Mouse (Mus musculus) forebrain, postnatal 0 days (tissue): ENCODE results near the gene Ndrg4. TPM values are rescaled to one million over a fixed set of nuclear protein-coding genes. Genes with fewer than 3 reads are reported as not detected.
A peak's percentile ranks its signal among the peaks of the same experiment; 100 is the strongest.

ENCODE experiments used
- ATAC-seq: fragments of 200-750 bp; cut with Nextera tagmentation; 2 replicates; pipeline ENCODE4 v1.8.0; 2017; ENCODE audit warnings: mild to moderate bottlenecking, moderate library complexity
- DNase-seq: peaks from one replicate; pipeline ENCODE4 v3.0.0-alpha.2; 2015
- H3K27ac ChIP-seq: fragments of 300-500 bp; sonication (generic); 2 replicates; pipeline ENCODE4 v1.5.1; 2014; ENCODE audit warnings: low read depth, mild to moderate bottlenecking, antibody characterized with exemption, low read length, moderate library complexity, mixed read lengths
- H3K27me3 ChIP-seq: fragments of 300-500 bp; sonication (generic); 2 replicates; pipeline ENCODE4 v1.6.1; 2014; ENCODE audit warnings: mild to moderate bottlenecking, low read length, mixed read lengths; ENCODE audit not compliant: insufficient read depth
- H3K36me3 ChIP-seq: fragments of 300-500 bp; sonication (generic); 2 replicates; pipeline ENCODE4 v1.6.1; 2014; ENCODE audit warnings: mild to moderate bottlenecking, moderate library complexity; ENCODE audit not compliant: insufficient read depth
- H3K4me1 ChIP-seq: fragments of 300-500 bp; sonication (generic); 2 replicates; pipeline ENCODE4 v1.6.1; 2014; ENCODE audit warnings: antibody characterized with exemption; ENCODE audit not compliant: insufficient read depth
- H3K4me2 ChIP-seq: fragments of 300-500 bp; sonication (generic); 2 replicates; pipeline ENCODE4 v1.6.1; 2014; ENCODE audit warnings: low read depth, mild to moderate bottlenecking, moderate library complexity
- H3K4me3 ChIP-seq: fragments of 300-500 bp; sonication (generic); 2 replicates; pipeline ENCODE4 v1.5.1; 2014; ENCODE audit warnings: low read depth, low read length, mixed read lengths
- H3K9ac ChIP-seq: fragments of 300-500 bp; sonication (generic); 2 replicates; pipeline ENCODE4 v1.6.1; 2014; ENCODE audit warnings: mild to moderate bottlenecking
- H3K9me3 ChIP-seq: fragments of 300-500 bp; sonication (generic); 2 replicates; pipeline ENCODE4 v1.6.1; 2016; ENCODE audit warnings: low read length
- CTCF ChIP-seq: sonication (generic); IDR thresholded peaks from 2 replicates; pipeline ENCODE4 v1.5.1; 2016; ENCODE audit warnings: antibody characterized with exemption, control low read depth, low read depth
- WGBS: fragments of 180-500 bp; shearing (Covaris S2); extraction: QIAGEN DNeasy Blood & Tissue Kit; methylation state at CpG from one replicate; pipeline ENCODE4 v1.1.7; 2014; 5-methylcytosine and 5-hydroxymethylcytosine counted together
- polyA plus RNA-seq: library from polyadenylated mRNA; unstranded; fragments of >200 nt; fragmentation: Nextera tagmentation; extraction: Ambion mirVana; gene quantifications from 2 replicates; pipeline ENCODE4 v1.2.1, GENCODE M21; 2015
- total RNA-seq: library from RNA; depleted of rRNA; stranded (reverse); fragments of >200 nt; gene quantifications from 2 replicates; pipeline ENCODE4 v1.2.3, GENCODE M21; 2014

Gene Ndrg4
- total and polyA plus RNA-seq, 2 experiments from 2014 or later = 484 to 619 TPM

GRCm38 (mm10) chr8:95678024-95678611, 1.3 kb downstream of the Ndrg4 start:
- peak overlapping the region; percentile 85 for H3K27ac ChIP-seq
- peak; percentile 80 for DNase-seq
- TF ChIP-seq CTCF = 0 out of 2 replicates have a peak, but pooled peaks have one; percentile 1
- no peaks in the 10 kb centered on the region for H3K27me3 ChIP-seq
- H3K4me1 ChIP-seq = no peaks in the 10 kb centered on the region
- peak; percentile 90 for ATAC-seq
- H3K4me2 ChIP-seq = peak overlapping the region; percentile 74
- WGBS = under 1% methylated on average over 59 of the region's 70 CpGs
- H3K4me3 ChIP-seq = peak overlapping the region; percentile 70
- peak overlapping the region; percentile 92 for H3K9ac ChIP-seq
- no peaks in the 10 kb centered on the region for H3K9me3 ChIP-seq
- no peaks in the 10 kb centered on the region for H3K36me3 ChIP-seq

GRCm38 (mm10) chr8:95688073-95688672, 11.4 kb downstream of the Ndrg4 start:
- Histone ChIP-seq H3K9me3 (no peaks in the 10 kb centered on the region), H3K4me3 (no peak overlapping the region), H3K27me3 (no peaks in the 10 kb centered on the region), H3K9ac (no peak overlapping the region), H3K4me1 (no peaks in the 10 kb centered on the region), H3K27ac (no peak overlapping the region), H3K36me3 (no peaks in the 10 kb centered on the region), H3K4me2 (no peak overlapping the region)
- ATAC-seq (peak; percentile 68), DNase-seq (peak; percentile 57)
- TF ChIP-seq CTCF = no peak
- WGBS = 35% methylated on average over 10 of the region's 10 CpGs

DNA sequence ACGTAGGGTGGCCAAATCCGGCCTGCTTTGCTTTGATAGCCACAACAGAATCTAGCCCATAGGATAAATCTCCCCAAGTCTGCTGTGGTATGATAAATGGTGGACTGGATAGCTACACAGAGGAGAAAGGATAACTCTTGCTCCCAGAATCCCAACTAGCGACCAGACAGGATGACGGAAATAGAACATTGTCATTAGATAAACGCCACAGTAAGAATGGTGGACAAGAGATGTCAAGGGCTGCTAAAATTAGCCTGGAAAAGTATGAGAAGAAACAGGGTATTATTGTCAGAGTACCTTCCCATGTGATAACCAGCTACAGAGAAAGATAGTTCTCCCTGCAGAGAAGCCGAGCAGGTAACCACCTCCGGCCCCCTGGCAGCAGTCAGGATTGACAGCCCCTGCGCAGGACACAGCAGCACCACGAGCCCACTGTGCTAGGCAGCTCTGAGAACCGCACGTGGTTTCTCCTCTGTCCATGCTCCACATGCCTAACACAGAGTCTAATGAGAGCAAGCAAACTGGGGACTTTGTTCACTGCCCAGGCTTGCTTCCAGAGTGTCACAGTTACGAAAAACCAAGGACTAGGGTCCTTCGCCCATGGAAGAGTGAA, 14.3 kb downstream of the Ndrg4 start:
- peaks cover 4% of the 10 kb centered on the region; the same call in 1 of the 2 replicates for H3K4me1 ChIP-seq
- H3K4me3 ChIP-seq = no peak overlapping the region
- H3K27ac ChIP-seq = no peak overlapping the region
- no peak for TF ChIP-seq CTCF
- H3K9me3 ChIP-seq = no peaks in the 10 kb centered on the region
- WGBS = 83% methylated on average over 13 of the region's 13 CpGs
- DNase-seq = no peak
- ATAC-seq = no peak
- no peak overlapping the region for H3K4me2 ChIP-seq
- no peaks in the 10 kb centered on the region for H3K27me3 ChIP-seq
- no peaks in the 10 kb centered on the region for H3K36me3 ChIP-seq
- no peak overlapping the region for H3K9ac ChIP-seq

- Histone ChIP-seq H3K36me3 (no peaks in the 10 kb centered on the region), H3K27me3 (no peaks in the 10 kb centered on the region), H3K9me3 (no peaks in the 10 kb centered on the region), H3K4me2 (peak overlapping the region; percentile 15; the same call in 1 of the 2 replicates), H3K27ac (peak overlapping the region; percentile 29; the same call in 1 of the 2 replicates), H3K9ac (peak overlapping the region; percentile 14; the same call in 1 of the 2 replicates), H3K4me3 (no peak overlapping the region), H3K4me1 (peaks cover 6% of the 10 kb centered on the region)
- TF ChIP-seq CTCF = no peak
- ATAC-seq (no peak), DNase-seq (no peak)
- 14% methylated on average over 6 of the region's 6 CpGs for WGBS
Measured at GRCm38 (mm10) chr8:95694631-95695030, 17.9 kb downstream of the Ndrg4 start.

DNA sequence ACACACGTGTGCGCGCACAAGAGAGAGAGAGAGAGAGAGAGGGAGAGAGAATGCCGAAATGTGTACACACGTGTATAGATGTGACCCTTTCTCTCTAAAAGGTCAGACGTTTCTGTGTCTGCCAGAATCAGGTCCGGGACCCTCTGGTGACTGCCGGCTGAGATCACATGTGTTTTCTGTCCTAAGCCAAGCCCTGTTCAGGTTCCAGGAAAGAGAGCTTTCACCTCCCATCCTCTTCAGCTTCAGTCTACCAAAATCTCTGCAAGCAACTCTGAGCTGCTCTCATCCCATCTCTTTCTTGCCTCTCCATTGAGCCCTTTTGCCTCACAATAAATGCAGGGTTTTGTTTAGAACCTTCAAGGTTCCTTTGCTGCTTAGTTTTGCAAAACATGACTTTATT, 19.9 kb downstream of the Ndrg4 start:
- no peak for ATAC-seq
- Histone ChIP-seq H3K36me3 (no peaks in the 10 kb centered on the region), H3K9ac (no peak overlapping the region), H3K27ac (no peak overlapping the region), H3K27me3 (no peaks in the 10 kb centered on the region), H3K9me3 (no peaks in the 10 kb centered on the region), H3K4me2 (peak overlapping the region; percentile 25; the same call in 1 of the 2 replicates), H3K4me3 (no peak overlapping the region), H3K4me1 (peaks cover 20% of the 10 kb centered on the region)
- WGBS = 63% methylated on average over 8 of the region's 8 CpGs
- no peak for TF ChIP-seq CTCF
- no peak for DNase-seq

DNA sequence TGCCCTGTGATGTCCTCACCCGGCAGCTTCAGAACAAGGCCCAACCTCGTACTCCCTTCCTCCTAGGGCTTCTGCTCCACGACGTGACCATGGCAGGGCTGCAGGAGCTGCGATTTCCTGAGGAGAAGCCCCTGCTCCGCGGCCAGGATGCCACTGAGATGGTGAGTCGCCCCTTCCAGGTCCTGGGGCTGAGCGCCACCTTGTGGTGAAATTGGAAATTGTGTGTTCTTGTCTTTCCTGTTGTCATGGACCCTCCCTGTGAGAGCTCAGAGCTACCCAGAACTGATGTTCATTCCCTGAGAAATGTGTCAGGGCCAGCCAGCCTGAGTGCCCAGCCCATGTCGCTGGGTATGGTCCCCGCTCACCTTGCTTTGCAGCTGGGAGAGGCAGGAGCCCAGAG, 20.3 kb downstream of the Ndrg4 start:
- no peak overlapping the region for H3K27ac ChIP-seq

GRCm38 (mm10) chr8:95698179-95698578, 21.4 kb downstream of the Ndrg4 start:
- H3K27ac ChIP-seq = no peak overlapping the region
- peaks cover 23% of the 10 kb centered on the region for H3K4me1 ChIP-seq
- WGBS = 36% methylated on average over 6 of the region's 6 CpGs
- H3K9ac ChIP-seq = no peak overlapping the region
- TF ChIP-seq CTCF = no peak
- no peak overlapping the region for H3K4me2 ChIP-seq
- no peak for ATAC-seq
- no peak for DNase-seq
- no peaks in the 10 kb centered on the region for H3K36me3 ChIP-seq
- no peaks in the 10 kb centered on the region for H3K9me3 ChIP-seq
- no peak overlapping the region for H3K4me3 ChIP-seq
- H3K27me3 ChIP-seq = no peaks in the 10 kb centered on the region

More for the DNA sequence above, 20.3 kb downstream of the Ndrg4 start:
- no peaks in the 10 kb centered on the region for H3K9me3 ChIP-seq
- no peak overlapping the region for H3K9ac ChIP-seq
- peak overlapping the region; percentile 25; the same call in 1 of the 2 replicates for H3K4me2 ChIP-seq
- H3K27me3 ChIP-seq = no peaks in the 10 kb centered on the region
- WGBS = 3% methylated on average over 11 of the region's 11 CpGs
- no peaks in the 10 kb centered on the region for H3K36me3 ChIP-seq
- peak; percentile 95 for DNase-seq
- peak; percentile 99 for TF ChIP-seq CTCF
- ATAC-seq = peak; percentile 70
- peaks cover 20% of the 10 kb centered on the region for H3K4me1 ChIP-seq
- no peak overlapping the region for H3K4me3 ChIP-seq
